Mouse (Mus musculus) liver, postnatal 0 days (tissue): ENCODE measurements around the gene 5031410I06Rik.
"Not testable (repeated sequence)": the region's sequence is repeated elsewhere in the genome, so short reads cannot be mapped to it uniquely, and the experiment has no call there.

Experiments
- CTCF ChIP-seq: sonication (generic); IDR thresholded peaks from 2 replicates; pipeline ENCODE4 v1.5.1; 2016; ENCODE audit warnings: antibody characterized with exemption, low read depth
- EP300 ChIP-seq: IDR thresholded peaks from 2 replicates; pipeline ENCODE4 v1.6.1; 2016; ENCODE audit warnings: antibody characterized with exemption, low read depth, mild to moderate bottlenecking

DNA sequence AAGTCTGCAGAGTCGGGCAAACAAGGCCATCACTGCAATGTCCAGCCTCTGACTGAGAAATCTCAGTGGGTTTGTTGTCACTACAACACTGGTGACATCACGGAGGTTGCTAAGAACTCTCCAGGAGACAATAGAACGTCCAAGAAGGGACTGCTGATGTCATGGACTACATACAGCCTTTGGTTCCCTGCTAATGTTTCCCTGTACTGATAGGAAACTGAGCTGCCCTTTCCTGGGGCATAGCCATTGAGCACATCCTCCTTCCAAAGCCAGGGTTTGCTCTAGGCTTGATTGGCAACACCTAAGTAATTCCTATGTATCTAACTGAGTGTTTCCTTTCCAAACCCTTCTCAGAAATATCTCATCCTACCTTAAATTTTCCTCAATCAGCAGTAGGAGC lies 16.2 kb upstream of the 5031410I06Rik start, which contains the start of gene Gm10220:
- not testable (repeated sequence) for TF ChIP-seq CTCF, EP300
